Mouse (Mus musculus) spleen, adult 2 months (tissue): ENCODE results near the gene Armc8.

Source experiments
- CTCF ChIP-seq: fragments of 200-500 bp; IDR thresholded peaks from 2 replicates; pipeline ENCODE4 v1.5.1; 2011; ENCODE audit warnings: mild to moderate bottlenecking, inconsistent platforms; ENCODE audit not compliant: insufficient read depth, insufficient read length, insufficient replicate concordance; ENCODE audit errors: extremely low read depth
- POLR2A ChIP-seq: fragments of 200-500 bp; IDR thresholded peaks from 2 replicates; pipeline ENCODE4 v1.6.1; 2011; ENCODE audit warnings: low read depth, low read length, inconsistent platforms

DNA sequence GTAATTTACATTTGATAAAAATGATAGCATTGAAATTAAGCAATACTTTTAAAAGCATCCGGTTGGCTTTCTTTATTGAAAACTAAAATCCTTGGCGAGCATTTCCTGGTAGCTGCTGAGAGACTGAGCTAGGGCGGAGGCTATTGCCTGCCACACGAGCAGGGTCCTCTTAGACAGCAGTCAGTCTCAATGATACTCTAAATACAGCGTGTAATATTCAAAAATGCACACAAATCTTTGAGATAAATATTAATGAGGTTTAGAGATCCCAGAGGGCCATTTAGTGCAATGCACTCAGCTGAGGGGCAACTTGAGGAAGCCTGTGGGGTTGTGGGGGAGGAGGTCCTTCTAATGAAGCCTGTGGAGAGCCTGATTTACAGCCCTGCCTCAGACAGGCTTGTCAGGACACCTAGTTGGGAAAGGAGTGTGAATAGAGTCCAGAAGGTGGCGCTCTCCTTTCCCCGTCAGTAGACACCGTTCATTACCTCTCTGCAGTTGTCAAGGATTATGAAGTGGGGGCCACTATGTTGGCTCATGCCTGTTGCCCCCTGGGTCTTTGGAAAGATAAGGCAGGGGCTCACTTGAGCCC, 124.0 kb downstream of the Armc8 start:
- no peak for TF ChIP-seq POLR2A
- no peak for TF ChIP-seq CTCF
